Mouse (Mus musculus) thymus, postnatal 36 days (tissue): Measurements from ENCODE around the gene Dpysl5.

Experiments used
- DNase-seq, 2 experiments: peaks; one replicate each; pipeline ENCODE4 v3.0.0; 2022; ENCODE audit warnings: mixed read lengths in 2 of 2

Dpysl5 gene

GRCm38 (mm10) chr5:30824124-30824988 lies 113.0 kb downstream of the Dpysl5 start:
- DNase-seq, result no peak

DNA sequence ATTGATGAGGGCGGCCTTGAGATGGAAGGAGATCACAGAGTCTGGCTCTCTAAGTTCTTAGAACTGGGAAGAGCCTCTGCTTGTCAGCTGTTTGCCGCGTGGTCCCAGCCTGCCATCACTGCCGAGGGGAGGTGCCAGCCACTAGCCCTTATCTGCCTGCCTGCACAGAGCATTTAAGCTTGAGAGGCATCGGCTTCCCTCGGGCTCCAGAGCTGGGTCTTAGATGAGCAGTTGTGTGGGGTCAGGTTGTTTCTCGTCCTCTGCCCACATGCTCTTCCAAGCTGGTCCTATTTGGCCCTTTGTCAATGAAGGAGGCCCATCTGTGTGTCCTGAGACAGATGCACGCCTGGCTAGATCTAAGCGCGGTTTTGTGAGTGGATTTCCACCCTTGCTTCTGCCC lies 113.8 kb downstream of the Dpysl5 start:
- DNase-seq, result no peak

- DNase-seq, result no peak
Measured at GRCm38 (mm10) chr5:30825821-30826220, 114.5 kb downstream of the Dpysl5 start.

DNA sequence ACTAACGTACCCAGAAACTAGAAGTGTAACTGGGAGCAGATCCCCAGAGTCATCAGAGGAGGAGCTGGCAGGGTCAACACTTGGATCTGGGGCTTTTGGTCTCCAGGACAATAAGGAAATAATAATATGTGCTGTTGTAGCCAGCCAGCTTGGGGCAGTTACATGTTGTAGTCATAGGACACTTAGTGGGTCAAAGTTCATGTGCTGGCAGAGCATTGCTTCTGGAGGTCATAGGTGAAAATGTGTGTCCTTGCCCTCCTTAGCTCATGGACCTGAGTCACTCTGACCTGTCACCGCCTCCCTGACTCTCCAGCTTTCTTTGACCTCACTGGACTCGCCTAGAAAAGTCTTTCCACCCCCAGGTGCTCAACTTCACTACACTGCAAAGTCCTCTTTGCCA lies 122.1 kb downstream of the Dpysl5 start:
- DNase-seq, result no peak

GRCm38 (mm10) chr5:30839731-30840130 lies 128.4 kb downstream of the Dpysl5 start:
- DNase-seq, result no peak

- no peak for DNase-seq
Measured at GRCm38 (mm10) chr5:30841896-30842295, 130.5 kb downstream of the Dpysl5 start.
